Mouse (Mus musculus): ENCODE measurements at regions not wholly inside any gene's neighbourhood (a gene's known extent, or its start where the extent isn't known, plus 50 kb on each side); places are given as distances from the start of the nearest gene placed in this dataset.

- TF ChIP-seq CTCF (IDR thresholded peaks at IDR 0.05; ENCODE audit: control insufficient read depth, insufficient read depth, insufficient read length), result no peak
- no peak for TF ChIP-seq FOSL1 (IDR thresholded peaks at IDR 0.05; ENCODE audit: insufficient read depth, low read length, poor library complexity, severe bottlenecking)
- TF ChIP-seq MAX (IDR thresholded peaks at IDR 0.05), result no peak
- TF ChIP-seq CEBPB (IDR thresholded peaks at IDR 0.05; ENCODE audit: low read depth), result no peak
Observed at GRCm38 (mm10) chr8:26501814-26502572, 382.7 kb downstream of the Gm45692 start.

Data from C2C12 (cell line).